In the genomic region with DNA sequence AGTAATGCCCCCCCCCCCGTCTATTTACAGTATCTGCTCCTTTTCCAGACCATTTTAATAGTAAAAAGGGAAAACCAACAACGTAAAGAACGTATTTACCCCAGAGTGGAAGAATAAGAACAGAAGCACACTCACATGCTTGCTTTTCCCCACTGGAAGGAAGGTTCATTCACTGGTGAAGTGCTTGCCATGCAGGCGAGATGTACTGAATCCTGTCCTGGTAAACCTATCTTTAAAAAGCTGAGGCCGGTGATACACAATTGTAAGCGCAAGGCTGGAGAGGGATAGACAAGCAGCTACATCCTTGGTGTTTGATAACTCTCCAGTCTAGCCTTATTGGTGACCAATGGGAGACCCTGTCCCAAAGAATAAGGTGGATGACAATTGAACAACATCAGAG, we compare ENCODE assay signal across 9 mouse cellular contexts. TPM values are rescaled to one million over a fixed set of nuclear protein-coding genes. Genes with fewer than 3 reads are reported as not detected.
DNase-seq lines count a peak whose midpoint lies in the region; ATAC-seq lines count a peak whose summit lies in the region.
"Had no signal": no experiment of that assay in that cellular context is flagged by ENCODE, and none has a peak within 500 bp of the region (broad histone marks: within the 10 kb centered on the region; RNA-seq: fewer than 3 reads in every experiment).

No protein-coding gene starts in this region.

- peaks cover 11% of the 10 kb centered on the region; the same call in 1 of the 2 replicates for H3K4me1 ChIP-seq in kidney, embryonic 16.5 days (ENCODE audit: insufficient read depth, low read length)
- H3K4me1 ChIP-seq in embryonic facial prominence, embryonic 14.5 days (ENCODE audit: control insufficient read depth, insufficient read depth, low read length): 0 out of 2 replicates have a peak, but pooled peaks cover 4% of the 10 kb centered on the region
- H3K4me1 ChIP-seq in hindbrain, embryonic 14.5 days (replicated peaks; ENCODE audit: control insufficient read depth, insufficient read depth, low read length): peaks cover 12% of the 10 kb centered on the region
- peaks cover 19% of the 10 kb centered on the region for H3K4me1 ChIP-seq in midbrain, embryonic 15.5 days

- peaks cover 22% of the 10 kb centered on the region for H3K27me3 ChIP-seq in kidney, embryonic 16.5 days (ENCODE audit: insufficient read depth, low read length)
- H3K27me3 ChIP-seq in embryonic facial prominence, embryonic 14.5 days (replicated peaks; ENCODE audit: control insufficient read depth, insufficient read depth, low read length): peaks cover 32% of the 10 kb centered on the region
- peaks cover 14% of the 10 kb centered on the region; the same call in 1 of the 2 replicates for H3K27me3 ChIP-seq in hindbrain, embryonic 14.5 days (ENCODE audit: control insufficient read depth, insufficient read depth, low read length)
- peaks cover 11% of the 10 kb centered on the region for H3K27me3 ChIP-seq in midbrain, embryonic 15.5 days (replicated peaks)

- H3K4me3 ChIP-seq in kidney, embryonic 16.5 days (ENCODE audit: low read length): peak overlapping the region; percentile 60; the same call in 1 of the 2 replicates
- peak overlapping the region; percentile 66 for H3K4me3 ChIP-seq in embryonic facial prominence, embryonic 14.5 days (ENCODE audit: low read depth, low read length)
- peak overlapping the region; percentile 68 for H3K4me3 ChIP-seq in hindbrain, embryonic 14.5 days (replicated peaks; ENCODE audit: low read length)
- peak overlapping the region; percentile 86 for H3K4me3 ChIP-seq in midbrain, embryonic 15.5 days

- H3K4me2 ChIP-seq in kidney, embryonic 16.5 days (replicated peaks; ENCODE audit: low read depth, low read length): peak overlapping the region; percentile 94
- peak overlapping the region; percentile 95 for H3K4me2 ChIP-seq in embryonic facial prominence, embryonic 14.5 days (ENCODE audit: low read depth, low read length)
- peak overlapping the region; percentile 65 for H3K4me2 ChIP-seq in hindbrain, embryonic 14.5 days (replicated peaks)
- H3K4me2 ChIP-seq in midbrain, embryonic 15.5 days: peak overlapping the region; percentile 95

- no peak for DNase-seq in kidney, postnatal 10 days
- no peak for DNase-seq in embryonic facial prominence, embryonic 14.5 days (ENCODE audit: low spot score)
- DNase-seq in hindbrain, embryonic 14.5 days (ENCODE audit: low spot score): no peak
- no peak for DNase-seq in thymus, adult 18-20 months
- DNase-seq in adrenal gland, postnatal 14 days: no peak
- no peak for DNase-seq in frontal cortex, postnatal 36 days (ENCODE audit: low spot score in 2 of 2)

- 0 out of 2 replicates have a peak, but pooled peaks cover 5% of the 10 kb centered on the region for H3K9me3 ChIP-seq in kidney, embryonic 16.5 days (ENCODE audit: low read length)
- H3K9me3 ChIP-seq in embryonic facial prominence, embryonic 14.5 days (ENCODE audit: control insufficient read depth, low read length): 0 out of 2 replicates have a peak, but pooled peaks cover 4% of the 10 kb centered on the region
- no peaks in the 10 kb centered on the region for H3K9me3 ChIP-seq in hindbrain, embryonic 14.5 days (ENCODE audit: control insufficient read depth, low read length)
- H3K9me3 ChIP-seq in midbrain, embryonic 15.5 days: no peaks in the 10 kb centered on the region

- WGBS in kidney, embryonic 16.5 days: 67% methylated on average over 6 of the region's 6 CpGs
- 63% methylated on average over 6 of the region's 6 CpGs for WGBS in embryonic facial prominence, embryonic 14.5 days
- WGBS in hindbrain, embryonic 14.5 days: 61% methylated on average over 6 of the region's 6 CpGs
- WGBS in midbrain, embryonic 15.5 days: 58% methylated on average over 6 of the region's 6 CpGs

- no peak overlapping the region for H3K27ac ChIP-seq in kidney, embryonic 16.5 days (ENCODE audit: low read length)
- no peak overlapping the region for H3K27ac ChIP-seq in embryonic facial prominence, embryonic 14.5 days (replicated peaks; ENCODE audit: low read depth, low read length)
- H3K27ac ChIP-seq in hindbrain, embryonic 14.5 days: no peak overlapping the region; the same call in 1 of the 2 replicates
- no peak overlapping the region for H3K27ac ChIP-seq in midbrain, embryonic 15.5 days

- ATAC-seq in kidney, embryonic 16.5 days (ENCODE audit: low FRiP score, low TSS enrichment): no peak
- ATAC-seq in embryonic facial prominence, embryonic 14.5 days (ENCODE audit: low read depth): no peak
- no peak for ATAC-seq in hindbrain, embryonic 14.5 days (ENCODE audit: low FRiP score)
- ATAC-seq in midbrain, embryonic 15.5 days (replicated peaks): no peak

- no peak overlapping the region for H3K9ac ChIP-seq in kidney, embryonic 16.5 days (replicated peaks; ENCODE audit: low read length)
- H3K9ac ChIP-seq in embryonic facial prominence, embryonic 14.5 days (ENCODE audit: low read depth, low read length): no peak overlapping the region
- 0 out of 2 replicates have a peak overlapping the region, but pooled peaks have one; percentile 77 for H3K9ac ChIP-seq in hindbrain, embryonic 14.5 days
- no peak overlapping the region for H3K9ac ChIP-seq in midbrain, embryonic 15.5 days

- no peaks in the 10 kb centered on the region for H3K36me3 ChIP-seq in kidney, embryonic 16.5 days (ENCODE audit: insufficient read depth, low read length)
- no peaks in the 10 kb centered on the region for H3K36me3 ChIP-seq in embryonic facial prominence, embryonic 14.5 days (ENCODE audit: control insufficient read depth, insufficient read depth, low read length)
- H3K36me3 ChIP-seq in hindbrain, embryonic 14.5 days (replicated peaks; ENCODE audit: control insufficient read depth, insufficient read depth): no peaks in the 10 kb centered on the region
- no peaks in the 10 kb centered on the region for H3K36me3 ChIP-seq in midbrain, embryonic 15.5 days (replicated peaks)

RNA-seq across cellular contexts. Expression of a gene that starts 1.8 kb away (rescaled TPM):
- polyA plus RNA-seq in kidney, embryonic 16.5 days (2015; fragmentation: Nextera tagmentation; extraction: Ambion mirVana): 0.15 TPM in 1 of 2 replicates, not detected in the other
- 0.38 and 1.0 TPM in 2 replicates for polyA plus RNA-seq in embryonic facial prominence, embryonic 14.5 days (2014; fragmentation: Nextera tagmentation; extraction: Ambion mirVana)
- polyA plus RNA-seq in hindbrain, embryonic 14.5 days (2014; fragmentation: Nextera tagmentation; extraction: Ambion mirVana): 0.80 and 2.1 TPM in 2 replicates
- 0.31 and 1.4 TPM in 2 replicates for polyA plus RNA-seq in midbrain, embryonic 15.5 days (2015; fragmentation: Nextera tagmentation; extraction: Ambion mirVana)
- 0.45 and 0.78 TPM in 2 replicates for total RNA-seq in adrenal gland, postnatal 14 days (2021)
- total RNA-seq: liver, adult 2 months had no signal
- polyA plus RNA-seq: liver, adult 2 months had no signal
